Mouse (Mus musculus): ENCODE results near the gene Ube2q1. TPM values are rescaled to one million over a fixed set of nuclear protein-coding genes. Genes with fewer than 3 reads are reported as not detected.
"Not testable (repeated sequence)": the region's sequence is repeated elsewhere in the genome, so short reads cannot be mapped to it uniquely, and the experiment has no call there.

The Ube2q1 gene
- polyA plus RNA-seq, 2 experiments, result 24.0 to 47.0 TPM

GRCm38 (mm10) chr3:89798518-89798917, 25.1 kb downstream of the Ube2q1 start:
- no peak for DNase-seq (ENCODE audit: low spot score)
- no peak for TF ChIP-seq POLR2A (IDR thresholded peaks at IDR 0.05; ENCODE audit: borderline replicate concordance, extremely low read depth, insufficient read depth, insufficient read length)
- no peak overlapping the region for H3K4me2 ChIP-seq (replicated peaks; ENCODE audit: low read depth, low read length, severe bottlenecking)
- no peaks in the 10 kb centered on the region for H3K36me3 ChIP-seq (ENCODE audit: control insufficient read depth, insufficient read depth, low read length)
- no peak overlapping the region for H3K27ac ChIP-seq (replicated peaks; ENCODE audit: low read depth, low read length)
- no peak overlapping the region for H3K4me3 ChIP-seq (replicated peaks; ENCODE audit: low read length)
- WGBS, result 79% methylated on average over 3 of the region's 3 CpGs
- H3K27me3 ChIP-seq (ENCODE audit: control insufficient read depth, insufficient read depth, low read length), result no peaks in the 10 kb centered on the region
- no peak overlapping the region for H3K9ac ChIP-seq (ENCODE audit: low read depth, low read length, severe bottlenecking)
- no peaks in the 10 kb centered on the region for H3K4me1 ChIP-seq (ENCODE audit: control insufficient read depth, insufficient read depth, low read length)
- no peak for ATAC-seq (ENCODE audit: low FRiP score, low read depth)
- H3K9me3 ChIP-seq (ENCODE audit: control insufficient read depth, low read length), result no peaks in the 10 kb centered on the region

GRCm38 (mm10) chr3:89799476-89799875, 26.1 kb downstream of the Ube2q1 start:
- Histone ChIP-seq H3K9ac (ENCODE audit: low read depth, low read length, severe bottlenecking) (no peak overlapping the region), H3K4me1 (ENCODE audit: control insufficient read depth, insufficient read depth, low read length) (no peaks in the 10 kb centered on the region), H3K4me3 (replicated peaks; ENCODE audit: low read length) (no peak overlapping the region), H3K9me3 (ENCODE audit: control insufficient read depth, low read length) (no peaks in the 10 kb centered on the region), H3K27ac (replicated peaks; ENCODE audit: low read depth, low read length) (no peak overlapping the region), H3K36me3 (ENCODE audit: control insufficient read depth, insufficient read depth, low read length) (no peaks in the 10 kb centered on the region), H3K27me3 (ENCODE audit: control insufficient read depth, insufficient read depth, low read length) (no peaks in the 10 kb centered on the region), H3K4me2 (replicated peaks; ENCODE audit: low read depth, low read length, severe bottlenecking) (no peak overlapping the region; the same call in 1 of the 2 replicates)
- DNase-seq (ENCODE audit: low spot score) (no peak), ATAC-seq (ENCODE audit: low FRiP score, low read depth) (no peak)
- WGBS, result 5% methylated on average over 13 of the region's 13 CpGs
- no peak for TF ChIP-seq POLR2A (IDR thresholded peaks at IDR 0.05; ENCODE audit: borderline replicate concordance, extremely low read depth, insufficient read depth, insufficient read length)

- not testable (repeated sequence) for ATAC-seq (ENCODE audit: low FRiP score, low read depth); DNase-seq (ENCODE audit: low spot score)
These were observed 26.7 kb downstream of the Ube2q1 start for GRCm38 (mm10) chr3:89800078-89800477.

GRCm38 (mm10) chr3:89800774-89801506, 27.5 kb downstream of the Ube2q1 start:
- Histone ChIP-seq H3K4me3 (replicated peaks; ENCODE audit: low read length) (no peak overlapping the region), H3K9me3 (ENCODE audit: control insufficient read depth, low read length) (no peaks in the 10 kb centered on the region), H3K9ac (ENCODE audit: low read depth, low read length, severe bottlenecking) (no peak overlapping the region), H3K36me3 (ENCODE audit: control insufficient read depth, insufficient read depth, low read length) (no peaks in the 10 kb centered on the region), H3K4me2 (replicated peaks; ENCODE audit: low read depth, low read length, severe bottlenecking) (no peak overlapping the region), H3K27me3 (ENCODE audit: control insufficient read depth, insufficient read depth, low read length) (no peaks in the 10 kb centered on the region), H3K27ac (replicated peaks; ENCODE audit: low read depth, low read length) (no peak overlapping the region), H3K4me1 (ENCODE audit: control insufficient read depth, insufficient read depth, low read length) (no peaks in the 10 kb centered on the region)
- WGBS, result 61% methylated on average over 5 of the region's 5 CpGs
- ATAC-seq (ENCODE audit: low FRiP score, low read depth) (no peak), DNase-seq (ENCODE audit: low spot score) (no peak)
- no peak for TF ChIP-seq POLR2A (IDR thresholded peaks at IDR 0.05; ENCODE audit: borderline replicate concordance, extremely low read depth, insufficient read depth, insufficient read length)

More at GRCm38 (mm10) chr3:89800078-89800477, 26.7 kb downstream of the Ube2q1 start:
- not testable (repeated sequence) for H3K9ac ChIP-seq (ENCODE audit: low read depth, low read length, severe bottlenecking); H3K27ac ChIP-seq (replicated peaks; ENCODE audit: low read depth, low read length); H3K36me3 ChIP-seq (ENCODE audit: control insufficient read depth, insufficient read depth, low read length); H3K4me1 ChIP-seq (ENCODE audit: control insufficient read depth, insufficient read depth, low read length); H3K4me3 ChIP-seq (replicated peaks; ENCODE audit: low read length); H3K9me3 ChIP-seq (ENCODE audit: control insufficient read depth, low read length); H3K4me2 ChIP-seq (replicated peaks; ENCODE audit: low read depth, low read length, severe bottlenecking); H3K27me3 ChIP-seq (ENCODE audit: control insufficient read depth, insufficient read depth, low read length)
- 53% methylated on average over 3 of the region's 3 CpGs for WGBS

- Histone ChIP-seq H3K27ac (replicated peaks; ENCODE audit: low read depth, low read length) (no peak overlapping the region), H3K27me3 (ENCODE audit: control insufficient read depth, insufficient read depth, low read length) (no peaks in the 10 kb centered on the region), H3K9me3 (ENCODE audit: control insufficient read depth, low read length) (no peaks in the 10 kb centered on the region), H3K9ac (ENCODE audit: low read depth, low read length, severe bottlenecking) (no peak overlapping the region), H3K4me2 (replicated peaks; ENCODE audit: low read depth, low read length, severe bottlenecking) (no peak overlapping the region), H3K36me3 (ENCODE audit: control insufficient read depth, insufficient read depth, low read length) (no peaks in the 10 kb centered on the region), H3K4me3 (replicated peaks; ENCODE audit: low read length) (no peak overlapping the region), H3K4me1 (ENCODE audit: control insufficient read depth, insufficient read depth, low read length) (no peaks in the 10 kb centered on the region)
- TF ChIP-seq POLR2A (IDR thresholded peaks at IDR 0.05; ENCODE audit: borderline replicate concordance, extremely low read depth, insufficient read depth, insufficient read length), result no peak
- no peak for DNase-seq (ENCODE audit: low spot score)
- no peak for ATAC-seq (ENCODE audit: low FRiP score, low read depth)
- 18% methylated on average over 3 of the region's 3 CpGs for WGBS
These were observed 28.1 kb downstream of the Ube2q1 start for GRCm38 (mm10) chr3:89801507-89801847.

Data from limb, embryonic 14.5 days (tissue).